Mouse (Mus musculus) right cerebral cortex, postnatal 4 days (tissue): ENCODE data around the gene A230072I06Rik.

ENCODE experiments used
- DNase-seq: peaks from one replicate; pipeline ENCODE4 v3.0.0-alpha.2; 2022

Gene A230072I06Rik

GRCm38 (mm10) chr8:12324561-12324960 lies 45.9 kb downstream of the A230072I06Rik start:
- DNase-seq: no peak

- no peak for DNase-seq
Measured at GRCm38 (mm10) chr8:12324991-12325601, 46.5 kb downstream of the A230072I06Rik start.

DNA sequence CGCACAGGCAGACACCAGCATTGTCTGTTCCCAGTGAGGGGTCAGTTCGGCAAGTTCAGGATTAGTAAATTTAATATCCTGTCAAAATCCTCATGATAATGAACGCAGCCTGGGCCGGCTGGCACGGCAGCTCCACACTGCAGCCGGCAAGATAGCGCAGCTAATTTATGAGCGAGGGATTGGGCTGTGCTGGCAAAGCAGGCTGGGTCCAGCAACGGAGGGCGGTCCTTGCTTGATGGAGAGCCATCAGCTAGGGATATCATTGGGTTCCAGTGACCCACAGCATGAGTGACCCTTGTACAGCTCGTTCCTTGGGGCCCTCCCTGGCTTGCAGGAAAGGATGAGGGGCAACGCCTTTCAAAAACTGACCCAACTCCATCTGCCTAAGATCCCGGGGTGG lies 48.6 kb downstream of the A230072I06Rik start:
- DNase-seq: peak; percentile 29

DNA sequence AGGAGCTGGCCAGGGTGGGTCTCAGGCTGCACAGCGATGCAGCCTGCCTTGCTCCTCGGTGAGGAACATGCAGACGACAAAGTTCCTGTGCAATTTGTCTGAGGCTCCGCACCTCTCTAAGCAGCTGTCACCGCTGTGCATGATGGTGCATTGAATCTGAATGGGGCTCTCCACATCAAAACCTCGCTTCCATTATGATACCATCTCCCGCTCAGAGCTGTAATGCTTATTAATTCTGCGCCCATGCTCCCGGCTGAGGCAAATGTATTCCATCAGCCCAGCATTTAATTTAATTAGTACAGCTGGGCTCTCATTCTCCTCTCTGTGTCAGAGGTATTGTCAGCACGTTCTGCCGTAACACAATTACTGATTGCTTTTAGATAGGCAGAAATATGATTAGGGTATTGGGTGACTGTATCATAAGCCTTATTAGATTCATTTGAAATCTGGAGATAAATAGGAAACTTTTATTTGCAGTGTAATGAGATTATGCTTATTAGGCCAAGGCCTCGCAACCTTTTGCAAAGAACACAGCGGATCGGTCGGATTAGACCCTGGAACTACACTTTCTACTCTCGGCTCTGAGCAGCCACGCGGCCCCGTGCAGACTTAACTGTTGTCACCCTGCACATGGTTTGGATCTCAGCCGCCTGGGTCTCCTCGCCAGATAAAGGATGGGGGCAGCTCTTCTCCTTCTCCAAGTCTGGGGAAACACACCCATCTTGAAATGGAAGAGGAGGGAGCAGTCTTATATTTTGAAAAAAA lies 49.3 kb downstream of the A230072I06Rik start:
- DNase-seq: peak; percentile 21

DNA sequence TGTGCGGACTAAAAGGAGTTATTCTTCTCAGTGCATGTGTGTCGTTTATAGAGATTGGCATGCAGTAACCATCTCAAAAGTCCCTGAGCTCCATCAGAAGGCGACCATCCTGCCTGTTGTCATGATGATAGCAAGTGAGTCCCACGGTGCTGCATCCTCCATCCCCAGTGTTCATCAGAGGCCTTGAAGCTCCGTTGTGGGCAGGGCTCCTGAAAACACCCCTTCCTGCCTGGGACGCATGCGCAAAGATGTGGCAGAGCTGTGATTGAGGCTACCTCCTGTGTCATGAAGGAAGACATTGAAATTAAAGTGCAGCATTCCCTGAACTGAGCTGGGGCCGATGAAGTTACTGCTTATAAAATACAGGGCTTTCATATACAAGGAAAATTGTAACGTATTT lies 49.9 kb downstream of the A230072I06Rik start:
- DNase-seq: peak; percentile 52

- peak; percentile 20 for DNase-seq
Measured at GRCm38 (mm10) chr8:12330066-12330465, 51.4 kb downstream of the A230072I06Rik start.
